Mouse (Mus musculus) hematopoietic stem cell, adult 5-6 weeks (primary cell): ENCODE measurements around the gene Ptprk. TPM values are rescaled to one million over a fixed set of nuclear protein-coding genes. Genes with fewer than 3 reads are reported as not detected.

Source experiments
- ATAC-seq, 2 experiments: fragments of 125-278 bp in 1 of 2; replicated peaks in 1 of 2; 2 replicates each; pipeline ENCODE4 v1.8.0; 2016 to 2017; ENCODE audit warnings: inconsistent platforms in 2 of 2, mild to moderate bottlenecking in 2 of 2, moderate number of reproducible peaks in 2 of 2, low read depth in 1 of 2, moderate TSS enrichment in 1 of 2; ENCODE audit not compliant: low FRiP score in 2 of 2, poor library complexity in 2 of 2, severe bottlenecking in 2 of 2, insufficient read depth in 1 of 2, low TSS enrichment in 1 of 2
- total RNA-seq: library from RNA; stranded (forward); fragments of 172-1452, 232-1000 nt; gene quantifications from 2 replicates; pipeline ENCODE4 v1.2.3, GENCODE M21; 2017

Gene Ptprk
- total RNA-seq, 1 experiment from 2014 or later = 1.5 TPM

GRCm38 (mm10) chr10:28227732-28228131 is 153.1 kb downstream of the Ptprk start:
- ATAC-seq = no peak

GRCm38 (mm10) chr10:28228208-28228607 is 153.6 kb downstream of the Ptprk start:
- ATAC-seq = no peak

- no peak for ATAC-seq
Observed at GRCm38 (mm10) chr10:28232273-28233167, 157.9 kb downstream of the Ptprk start.

- no peak for ATAC-seq
Observed at GRCm38 (mm10) chr10:28249047-28249446, 174.4 kb downstream of the Ptprk start.

- ATAC-seq = no peak
Observed at GRCm38 (mm10) chr10:28251385-28251784, 176.8 kb downstream of the Ptprk start.

- no peak for ATAC-seq
Observed at GRCm38 (mm10) chr10:28260651-28261050, 186.0 kb downstream of the Ptprk start.

GRCm38 (mm10) chr10:28262159-28262558 is 187.5 kb downstream of the Ptprk start:
- no peak for ATAC-seq

GRCm38 (mm10) chr10:28263546-28263945 is 188.9 kb downstream of the Ptprk start:
- ATAC-seq = no peak

- no peak for ATAC-seq
Observed at GRCm38 (mm10) chr10:28270273-28270672, 195.7 kb downstream of the Ptprk start.

GRCm38 (mm10) chr10:28271729-28272606 is 197.3 kb downstream of the Ptprk start:
- no peak for ATAC-seq

GRCm38 (mm10) chr10:28278757-28279156 is 204.1 kb downstream of the Ptprk start:
- no peak for ATAC-seq

- ATAC-seq = no peak
Observed at GRCm38 (mm10) chr10:28297531-28297930, 222.9 kb downstream of the Ptprk start.

GRCm38 (mm10) chr10:28299207-28299606 is 224.6 kb downstream of the Ptprk start:
- ATAC-seq = no peak

- ATAC-seq = no peak
Observed at GRCm38 (mm10) chr10:28303856-28304255, 229.2 kb downstream of the Ptprk start.

- ATAC-seq = no peak
Observed at GRCm38 (mm10) chr10:28304292-28304875, 229.8 kb downstream of the Ptprk start.

GRCm38 (mm10) chr10:28306451-28307086 is 231.9 kb downstream of the Ptprk start:
- ATAC-seq = no peak

GRCm38 (mm10) chr10:28311369-28311768 is 236.7 kb downstream of the Ptprk start:
- ATAC-seq = no peak
